Mouse (Mus musculus) kidney, postnatal 10 days (tissue): ENCODE measurements around the gene Eif1.
"Not testable (repeated sequence)": the region's sequence is repeated elsewhere in the genome, so short reads cannot be mapped to it uniquely, and the experiment has no call there.

Experiments used
- DNase-seq: peaks from one replicate; pipeline ENCODE4 v3.0.0; 2021; ENCODE audit warnings: mixed read lengths

The Eif1 gene

DNA sequence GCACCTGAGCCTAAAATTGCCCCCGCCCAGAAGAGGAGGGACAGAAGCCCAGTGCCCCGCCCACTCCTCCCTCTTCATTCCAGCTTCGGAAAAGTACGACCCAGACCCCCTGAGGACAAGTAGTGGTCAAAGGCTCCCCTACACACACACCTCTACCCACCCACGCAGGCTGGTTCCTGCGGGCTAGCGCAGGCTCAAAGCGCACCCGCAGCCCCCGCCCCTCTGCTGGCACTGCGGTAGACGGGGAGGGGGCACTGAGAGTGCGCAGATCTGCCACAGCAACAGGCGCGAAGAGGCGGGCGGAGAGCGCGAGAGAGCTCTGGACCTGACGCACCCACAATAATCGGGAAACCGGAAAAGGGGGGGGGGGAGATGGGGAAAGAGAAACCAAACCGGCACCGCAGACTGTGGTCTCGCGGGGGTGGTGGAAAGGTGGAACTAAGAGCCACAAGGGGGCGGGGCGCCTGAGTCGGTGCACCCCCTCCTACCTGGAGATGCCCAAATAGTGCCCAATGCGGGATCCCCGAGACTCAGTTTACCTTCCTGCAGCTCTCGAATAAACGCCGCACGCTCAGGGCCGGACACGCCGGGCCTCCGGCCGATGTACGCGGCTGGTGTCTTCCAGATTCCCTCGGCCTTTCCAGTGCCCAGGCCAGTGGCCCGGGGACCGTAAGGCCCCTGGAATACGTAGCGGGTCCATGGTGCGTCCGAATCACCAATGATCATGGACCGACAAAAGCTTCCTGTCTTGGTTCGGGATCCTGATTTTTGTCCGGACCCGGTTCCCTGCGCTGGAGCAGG lies 35.7 kb downstream of the Eif1 start:
- DNase-seq: peak; percentile 62

DNA sequence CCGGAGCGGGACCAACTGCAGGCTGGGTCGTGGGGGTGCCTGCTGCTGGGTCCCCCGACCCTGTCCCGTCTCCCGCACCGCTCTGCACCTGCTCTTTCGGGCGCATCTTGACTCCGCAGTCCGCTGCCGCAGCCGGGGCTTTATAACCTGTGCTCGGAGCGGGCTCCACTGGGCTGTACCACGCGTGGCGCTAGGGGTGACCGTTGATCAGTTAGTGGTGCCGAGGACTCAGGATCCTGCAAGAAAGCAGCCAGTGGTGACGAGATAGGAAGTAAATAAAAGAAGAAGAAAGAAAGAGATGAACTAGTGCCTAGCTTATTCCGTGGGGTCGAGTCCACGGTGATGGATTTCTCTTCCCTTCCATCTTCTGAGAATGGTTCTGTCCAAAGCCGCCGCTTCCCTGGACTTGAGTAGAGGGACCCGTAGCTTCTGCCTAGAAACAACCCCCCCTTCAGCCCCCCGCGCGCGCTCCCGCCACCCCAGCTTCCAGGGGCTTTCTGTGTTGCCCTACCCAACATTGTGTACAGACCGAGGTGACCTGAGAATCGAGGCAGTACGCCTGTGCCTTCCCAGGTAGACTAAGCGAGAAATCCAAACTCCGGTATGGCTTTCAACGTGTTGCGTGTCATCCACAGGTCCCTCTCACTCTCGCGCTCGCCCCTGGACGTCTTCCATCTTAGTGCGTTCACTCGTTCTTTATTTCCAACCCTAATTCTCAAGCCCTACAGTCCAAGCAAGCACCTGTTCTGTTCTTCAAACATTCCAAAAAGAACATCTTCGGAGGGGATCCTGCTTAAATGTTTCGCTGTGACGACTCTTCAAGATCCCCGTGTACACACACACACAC lies 36.5 kb downstream of the Eif1 start, which contains the start of gene Hap1:
Gene Hap1, minus strand, starts transcription at position 157 of the 847 bp plus-strand sequence.
- peak; percentile 84 for DNase-seq

DNA sequence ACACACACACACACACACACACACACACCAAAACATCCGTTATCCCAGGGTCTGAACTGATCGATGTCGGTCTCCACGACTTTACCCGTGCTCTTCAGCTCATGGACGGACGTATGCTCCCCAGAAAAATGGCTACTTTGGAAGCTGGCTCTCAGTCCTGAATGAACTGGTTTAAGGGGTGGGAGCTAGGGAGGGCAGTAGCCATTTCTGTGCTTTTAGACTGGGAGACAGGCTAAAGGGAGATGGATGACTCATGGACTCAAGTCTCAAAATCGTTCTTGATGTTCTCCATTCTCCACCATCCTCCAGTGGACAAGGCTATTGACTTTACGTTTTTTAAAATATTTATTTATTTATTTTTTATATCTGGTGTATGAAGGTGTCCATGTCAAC lies 37.1 kb downstream of the Eif1 start:
- DNase-seq: no peak

GRCm38 (mm10) chr11:100357408-100357807 lies 37.7 kb downstream of the Eif1 start:
- no peak for DNase-seq

DNA sequence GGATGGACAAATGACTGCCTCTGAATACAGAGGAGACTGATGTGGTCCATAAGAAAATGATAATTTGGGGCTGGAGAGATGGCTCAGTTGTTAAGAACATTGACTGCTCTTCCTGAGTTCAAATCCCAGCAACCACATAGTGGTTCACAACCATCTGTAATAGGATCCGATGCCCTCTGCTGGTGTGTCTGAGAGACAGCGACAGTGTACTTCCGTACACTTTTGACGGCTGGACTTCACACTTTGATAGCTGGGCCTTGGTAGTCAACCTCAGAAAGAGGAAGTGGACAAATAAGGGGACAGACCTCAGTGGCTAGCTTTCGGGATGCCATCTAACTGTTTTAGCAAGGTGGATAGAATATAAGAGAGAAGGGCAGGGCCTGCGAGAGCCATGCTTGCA lies 40.5 kb downstream of the Eif1 start:
- DNase-seq: no peak

DNA sequence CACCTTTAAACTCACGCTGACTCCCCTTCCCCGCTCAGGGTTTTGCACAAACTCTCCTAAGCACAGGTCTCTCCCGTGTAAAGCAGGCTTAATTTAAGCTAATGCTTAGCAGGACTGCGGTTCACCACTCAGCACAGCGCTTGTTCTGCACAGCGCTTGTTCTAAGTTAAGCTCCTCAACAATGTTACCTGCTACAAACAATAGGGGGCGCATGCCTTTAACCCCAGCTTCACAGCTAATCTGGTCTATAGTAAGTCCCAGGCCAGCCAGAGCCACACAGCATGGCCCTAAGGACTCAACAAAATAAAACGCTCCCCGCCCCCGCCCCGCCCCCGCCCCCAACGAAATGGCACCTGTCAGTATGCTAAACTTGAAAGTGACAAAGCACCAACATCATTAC lies 41.4 kb downstream of the Eif1 start:
- not testable (repeated sequence) for DNase-seq

- DNase-seq: peak; percentile 88
These were observed 42.7 kb downstream of the Eif1 start for GRCm38 (mm10) chr11:100362209-100362978.

DNA sequence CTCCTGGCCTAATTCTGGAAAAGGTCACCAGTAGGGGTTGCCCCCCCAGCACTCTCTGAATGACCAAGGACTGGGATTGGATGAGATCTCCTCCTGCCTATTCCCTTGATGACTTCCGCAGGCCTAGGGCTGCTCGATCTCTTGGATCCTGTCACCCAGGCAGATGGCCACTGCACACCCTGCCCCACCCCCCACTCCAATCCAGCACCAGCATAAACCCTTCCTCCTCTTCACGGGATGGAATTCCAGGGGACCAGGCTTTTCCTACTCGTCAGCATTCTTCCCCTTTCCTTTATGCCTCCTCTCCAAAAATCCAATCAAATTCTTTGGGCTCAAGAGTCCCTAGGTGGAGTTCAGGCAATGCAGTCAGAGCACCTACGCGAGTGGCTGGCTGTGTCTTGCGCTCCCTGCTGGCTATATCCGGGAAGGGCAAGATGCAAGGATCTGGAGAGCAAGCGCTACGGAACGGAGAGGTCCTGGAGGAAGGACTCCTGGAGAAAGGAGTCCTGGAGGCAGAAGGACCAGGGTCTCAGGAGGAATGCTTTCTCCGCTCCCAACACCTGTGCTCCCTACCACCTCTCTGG lies 43.4 kb downstream of the Eif1 start:
- peak; percentile 85 for DNase-seq

- no peak for DNase-seq
These were observed 49.5 kb downstream of the Eif1 start for GRCm38 (mm10) chr11:100369145-100369544.

GRCm38 (mm10) chr11:100369822-100370221 lies 50.1 kb downstream of the Eif1 start:
- no peak for DNase-seq
